Comparison of ENCODE assay signal across 23 mouse cellular contexts in the genomic region with DNA sequence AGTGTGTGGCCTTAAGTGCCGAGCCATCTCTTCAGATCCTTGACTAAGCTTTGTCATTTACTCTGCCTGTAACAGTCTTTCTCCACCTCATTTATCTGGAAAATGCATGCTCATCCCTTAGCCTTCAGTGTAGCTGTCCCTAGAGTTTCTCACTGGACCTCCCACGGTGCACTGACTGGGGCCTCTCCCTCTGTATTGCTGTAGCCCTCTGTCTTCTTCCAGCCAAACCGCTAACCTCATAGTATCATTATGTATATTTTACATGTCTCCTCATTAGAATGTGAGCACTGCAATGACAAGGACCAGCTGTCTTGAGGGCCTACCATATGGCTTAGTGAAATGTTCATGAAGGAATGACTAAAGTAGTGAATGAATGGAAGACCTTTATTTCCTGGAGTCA.
A peak's percentile ranks its signal among the peaks of the same experiment; 100 is the strongest.
DNase-seq lines count a peak whose midpoint lies in the region; ATAC-seq and TF ChIP-seq lines count a peak whose summit lies in the region.
"Had no signal": no experiment of that assay in that cellular context is flagged by ENCODE, and none has a peak within 500 bp of the region (broad histone marks: within the 10 kb centered on the region; RNA-seq: fewer than 3 reads in every experiment).

No protein-coding gene starts in this region.

- H3K27ac ChIP-seq in lung, postnatal 0 days (ENCODE audit: low read length): no peak overlapping the region
- H3K27ac ChIP-seq: embryonic facial prominence, embryonic 13.5 days; forebrain, embryonic 12.5 days; heart, adult 2 months; hindbrain, embryonic 10.5 days; hindbrain, embryonic 14.5 days had no signal

- H3K36me3 ChIP-seq in lung, postnatal 0 days (ENCODE audit: insufficient read depth, low read length): no peaks in the 10 kb centered on the region
- H3K36me3 ChIP-seq: embryonic facial prominence, embryonic 13.5 days; forebrain, embryonic 12.5 days; G1E; heart, embryonic 12.5 days; hindbrain, embryonic 10.5 days had no signal

- no peak for TF ChIP-seq EP300 in lung, postnatal 0 days (IDR thresholded peaks at IDR 0.05)

- H3K4me2 ChIP-seq in lung, postnatal 0 days (replicated peaks; ENCODE audit: low read depth, low read length): no peak overlapping the region
- H3K4me2 ChIP-seq: embryonic facial prominence, embryonic 13.5 days; forebrain, embryonic 12.5 days; heart, embryonic 12.5 days; hindbrain, embryonic 14.5 days had no signal

- TF ChIP-seq CTCF in lung, postnatal 0 days (IDR thresholded peaks at IDR 0.05): no peak

- WGBS in lung, postnatal 0 days: 44% methylated on average over 3 of the region's 3 CpGs

- no peaks in the 10 kb centered on the region for H3K27me3 ChIP-seq in lung, postnatal 0 days (replicated peaks; ENCODE audit: insufficient read depth, low read length)
- H3K27me3 ChIP-seq: embryonic facial prominence, embryonic 13.5 days; forebrain, embryonic 12.5 days; heart, embryonic 12.5 days had no signal

- ATAC-seq in lung, postnatal 0 days: peak; percentile 79
- ATAC-seq: CD4-positive, CD25-positive, alpha-beta regulatory T cell, adult 4 months; forebrain, embryonic 16.5 days had no signal

- H3K9me3 ChIP-seq in lung, postnatal 0 days (ENCODE audit: low read length): no peaks in the 10 kb centered on the region
- H3K9me3 ChIP-seq: embryonic facial prominence, embryonic 13.5 days; forebrain, embryonic 12.5 days; G1E; heart, embryonic 12.5 days; hindbrain, embryonic 10.5 days had no signal

- no peaks in the 10 kb centered on the region for H3K4me1 ChIP-seq in lung, postnatal 0 days (ENCODE audit: insufficient read depth, low read depth, low read length)
- H3K4me1 ChIP-seq: embryonic facial prominence, embryonic 13.5 days; heart, embryonic 12.5 days had no signal

- H3K4me3 ChIP-seq in lung, postnatal 0 days (ENCODE audit: low read depth, low read length): no peak overlapping the region
- H3K4me3 ChIP-seq: embryonic facial prominence, embryonic 13.5 days; forebrain, embryonic 12.5 days; heart, adult 2 months; heart, embryonic 12.5 days; hindbrain, embryonic 10.5 days had no signal

- no peak overlapping the region for H3K9ac ChIP-seq in lung, postnatal 0 days (replicated peaks; ENCODE audit: low read depth)
- H3K9ac ChIP-seq: embryonic facial prominence, embryonic 13.5 days; forebrain, embryonic 12.5 days; heart, embryonic 12.5 days; hindbrain, embryonic 14.5 days had no signal

- peak; percentile 17 for DNase-seq in heart, adult 11 months
- no peak for DNase-seq in heart, adult 9 months (ENCODE audit: low spot score in 2 of 2)
- peak; percentile 3 for DNase-seq in layer of hippocampus, adult 9-11 months
- no peak for DNase-seq in layer of hippocampus, postnatal 36 days
- DNase-seq in lung, postnatal 0 days (ENCODE audit: low spot score): peak; percentile 56
- no peak for DNase-seq in lung, postnatal 14 days
- no peak for DNase-seq in embryo, embryonic 10.5 days (ENCODE audit: low spot score)
- DNase-seq: adrenal gland, adult 8-10 months; adrenal gland, postnatal 36 days; B cell, adult 2 months; cerebellum, adult 11 months; cerebellum, adult 9-10 months; cerebellum, postnatal 25 days; gastrocnemius, postnatal 10 days; heart, adult 2 months had no signal

Comparison
In these comparisons a context has a peak if more than half of its experiments do, and no peak if none do; other contexts are left out.
1. DNase-seq: peak in heart, adult 11 months (single experiment), layer of hippocampus, adult 9-11 months (single experiment) and lung, postnatal 0 days (single experiment); none in heart, adult 9 months (0 of 2), layer of hippocampus, postnatal 36 days (0 of 2), lung, postnatal 14 days (single experiment) and embryo, embryonic 10.5 days (single experiment).